Mouse (Mus musculus): ENCODE measurements at regions not wholly inside any gene's neighbourhood (a gene's known extent, or its start where the extent isn't known, plus 50 kb on each side); places are given as distances from the start of the nearest gene placed in this dataset.

DNA sequence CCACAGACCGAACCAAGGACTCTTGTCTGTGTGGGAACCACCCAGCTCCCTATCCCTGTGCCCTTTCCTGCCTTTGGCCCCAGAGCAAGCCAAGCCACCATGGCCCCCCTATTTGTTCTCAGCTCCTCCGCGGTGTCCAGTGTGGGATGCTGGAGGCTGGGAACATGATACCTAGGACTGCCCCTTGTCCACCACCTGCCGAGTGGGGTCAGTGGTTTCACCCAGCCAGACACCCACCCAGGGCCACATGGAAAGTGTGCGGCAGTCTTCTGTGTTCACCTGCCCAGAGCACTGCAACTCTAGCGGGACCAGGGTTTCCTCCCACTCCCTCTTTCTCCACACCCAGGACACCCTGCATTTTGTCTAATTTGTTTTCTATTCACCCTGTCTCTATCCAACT is 765.6 kb upstream of the Tpm3-rs7 start:
- H3K27ac ChIP-seq (ENCODE audit: control insufficient read depth, low read depth, low read length): no peak overlapping the region
- no peak for DNase-seq (ENCODE audit: low read depth, low spot score)
- TF ChIP-seq ETS1 (IDR thresholded peaks at IDR 0.05; ENCODE audit: low read depth, low read length) (no peak), TBP (IDR thresholded peaks at IDR 0.05; ENCODE audit: low read depth, low read length) (no peak), MEF2A (IDR thresholded peaks at IDR 0.05; ENCODE audit: extremely low read depth, insufficient replicate concordance, low read depth, low read length, poor library complexity, severe bottlenecking) (no peak), MXI1 (IDR thresholded peaks at IDR 0.05; ENCODE audit: low read depth, low read length) (no peak), BHLHE40 (IDR thresholded peaks at IDR 0.05; ENCODE audit: borderline replicate concordance, low read depth, low read length) (no peak), ZKSCAN1 (IDR thresholded peaks at IDR 0.05; ENCODE audit: low read depth, low read length) (no peak), ZC3H11A (IDR thresholded peaks at IDR 0.05; ENCODE audit: low read depth, low read length) (no peak), TCF12 (IDR thresholded peaks at IDR 0.05; ENCODE audit: low read depth, low read length) (no peak), EP300 (IDR thresholded peaks at IDR 0.05; ENCODE audit: low read depth in 1 of 2, low read length in 2 of 2) (no peak), TAL1 (IDR thresholded peaks at IDR 0.05; ENCODE audit: low read length) (no peak), RAD21 (IDR thresholded peaks at IDR 0.05; ENCODE audit: low read depth, low read length) (no peak), ELF1 (IDR thresholded peaks at IDR 0.05; ENCODE audit: low read depth, low read length) (no peak)
- no peak overlapping the region for H3K4me3 ChIP-seq (ENCODE audit: control insufficient read depth in 1 of 2, insufficient read depth in 1 of 2, low read depth in 2 of 2, low read length in 2 of 2)
- H3K4me1 ChIP-seq (ENCODE audit: control insufficient read depth in 1 of 2, insufficient read depth in 2 of 2, low read length in 2 of 2): no peaks in the 10 kb centered on the region
- no peaks in the 10 kb centered on the region for H3K79me2 ChIP-seq (ENCODE audit: control insufficient read depth, insufficient read depth, low read length, poor library complexity)
- no peaks in the 10 kb centered on the region for H3K36me3 ChIP-seq (ENCODE audit: control insufficient read depth in 1 of 2, insufficient read depth in 2 of 2, low read length in 2 of 2)
- no peak overlapping the region for H3K9ac ChIP-seq (ENCODE audit: control insufficient read depth, low read depth, low read length, poor library complexity, severe bottlenecking)
- H3K27me3 ChIP-seq (ENCODE audit: control insufficient read depth in 1 of 2, insufficient read depth in 2 of 2, low read length in 2 of 2): no peaks in the 10 kb centered on the region
- no peaks in the 10 kb centered on the region for H3K9me3 ChIP-seq (replicated peaks; ENCODE audit: insufficient read depth, low read length)

DNA sequence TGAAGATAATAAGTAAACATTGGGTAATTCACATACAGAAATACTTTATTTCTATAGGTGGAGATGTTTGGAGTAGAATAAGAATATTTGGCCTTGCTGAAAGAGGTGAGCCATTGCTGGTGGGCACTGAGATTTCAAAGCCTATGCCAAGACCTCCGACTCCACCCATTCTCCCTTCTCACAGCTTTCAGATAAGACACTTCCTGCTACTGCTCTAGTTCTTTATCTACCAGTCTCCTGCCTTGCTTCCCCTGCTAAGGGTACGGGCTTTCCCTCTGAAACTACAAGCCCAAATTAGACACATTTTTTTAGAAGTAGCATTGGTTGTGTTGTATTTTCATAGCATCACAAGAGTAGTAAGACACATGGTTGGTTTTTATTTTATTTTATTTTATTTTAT is 752.2 kb upstream of the Tpm3-rs7 start:
- Histone ChIP-seq H3K9ac (ENCODE audit: control insufficient read depth, low read depth, low read length, poor library complexity, severe bottlenecking) (no peak overlapping the region), H3K79me2 (ENCODE audit: control insufficient read depth, insufficient read depth, low read length, poor library complexity) (no peaks in the 10 kb centered on the region), H3K4me3 (ENCODE audit: control insufficient read depth in 1 of 2, insufficient read depth in 1 of 2, low read depth in 2 of 2, low read length in 2 of 2) (no peak overlapping the region), H3K36me3 (ENCODE audit: control insufficient read depth in 1 of 2, insufficient read depth in 2 of 2, low read length in 2 of 2) (peaks cover 0 to 2% of the 10 kb centered on the region in 2 experiments; a peak in 2 of 4 replicates), H3K9me3 (replicated peaks; ENCODE audit: insufficient read depth, low read length) (no peaks in the 10 kb centered on the region), H3K4me1 (ENCODE audit: control insufficient read depth in 1 of 2, insufficient read depth in 2 of 2, low read length in 2 of 2) (peaks cover 0 to 4% of the 10 kb centered on the region in 2 experiments; a peak in 1 of 4 replicates), H3K27me3 (ENCODE audit: control insufficient read depth in 1 of 2, insufficient read depth in 2 of 2, low read length in 2 of 2) (no peaks in the 10 kb centered on the region), H3K27ac (ENCODE audit: control insufficient read depth, low read depth, low read length) (no peak overlapping the region)
- DNase-seq (ENCODE audit: low read depth, low spot score): peak; percentile 59
- TF ChIP-seq MYC (IDR thresholded peaks at IDR 0.05; ENCODE audit: low read depth, low read length): no peak
- TF ChIP-seq USF1 (IDR thresholded peaks at IDR 0.05; ENCODE audit: low read depth, low read length): no peak
- TF ChIP-seq ZC3H11A (IDR thresholded peaks at IDR 0.05; ENCODE audit: low read depth, low read length): no peak
- 0 out of 2 replicates have a peak, but pooled peaks have one; percentile 48 for TF ChIP-seq ZNF384 (IDR thresholded peaks at IDR 0.05; ENCODE audit: low read depth, low read length)
- peak; percentile 38; the same call in 1 of the 2 replicates for TF ChIP-seq MXI1 (IDR thresholded peaks at IDR 0.05; ENCODE audit: low read depth, low read length)
- no peak for TF ChIP-seq CHD2 (IDR thresholded peaks at IDR 0.05; ENCODE audit: low read length)
- TF ChIP-seq POLR2AphosphoS2 (IDR thresholded peaks at IDR 0.05; ENCODE audit: low read length): no peak
- TF ChIP-seq E2F4 (IDR thresholded peaks at IDR 0.05; ENCODE audit: borderline replicate concordance, low read depth, low read length): no peak
- TF ChIP-seq SIN3A (IDR thresholded peaks at IDR 0.05; ENCODE audit: low read length): no peak
- no peak for TF ChIP-seq NRF1 (IDR thresholded peaks at IDR 0.05; ENCODE audit: insufficient read depth, low read depth, low read length, poor library complexity, severe bottlenecking)
- peak; percentile 50; the same call in 1 of the 2 replicates for TF ChIP-seq ELF1 (IDR thresholded peaks at IDR 0.05; ENCODE audit: low read depth, low read length)
- no peak for TF ChIP-seq HCFC1 (IDR thresholded peaks at IDR 0.05; ENCODE audit: low read depth, low read length)
- TF ChIP-seq JUND (IDR thresholded peaks at IDR 0.05; ENCODE audit: low read depth, low read length): no peak
- no peak for TF ChIP-seq MYB (IDR thresholded peaks at IDR 0.05; ENCODE audit: low read depth, low read length)
- TF ChIP-seq CTCF (IDR thresholded peaks at IDR 0.05 in 2 of 3, conservative IDR thresholded peaks at IDR 0.05 in 1 of 3; ENCODE audit: control insufficient read depth in 1 of 3, insufficient read depth in 1 of 3, low read depth in 2 of 3, low read length in 3 of 3, poor library complexity in 1 of 3, severe bottlenecking in 1 of 3): no peak
- peak; percentile 51; the same call in 1 of the 2 replicates for TF ChIP-seq TCF12 (IDR thresholded peaks at IDR 0.05; ENCODE audit: low read depth, low read length)
- no peak for TF ChIP-seq MAFK (IDR thresholded peaks at IDR 0.05; ENCODE audit: borderline replicate concordance, low read depth, low read length)
- peak; percentile 9; the same call in 1 of the 2 replicates for TF ChIP-seq SMC3 (IDR thresholded peaks at IDR 0.05; ENCODE audit: low read depth, low read length)
- TF ChIP-seq EP300 (IDR thresholded peaks at IDR 0.05; ENCODE audit: low read depth in 1 of 2, low read length in 2 of 2): peak; percentile 70 to 81; a peak in 3 of 4 replicates
- no peak for TF ChIP-seq KAT2A (conservative IDR thresholded peaks at IDR 0.05; ENCODE audit: low read depth, low read length)
- no peak for TF ChIP-seq TBP (IDR thresholded peaks at IDR 0.05; ENCODE audit: low read depth, low read length)
- TF ChIP-seq MAZ (IDR thresholded peaks at IDR 0.05; ENCODE audit: low read depth, low read length): 0 out of 2 replicates have a peak, but pooled peaks have one; percentile 36
- TF ChIP-seq CHD1 (IDR thresholded peaks at IDR 0.05; ENCODE audit: low read depth, low read length): no peak
- TF ChIP-seq ETS1 (IDR thresholded peaks at IDR 0.05; ENCODE audit: low read depth, low read length): peak; percentile 52; the same call in 1 of the 2 replicates
- TF ChIP-seq RAD21 (IDR thresholded peaks at IDR 0.05; ENCODE audit: low read depth, low read length): no peak
- no peak for TF ChIP-seq ZKSCAN1 (IDR thresholded peaks at IDR 0.05; ENCODE audit: low read depth, low read length)
- no peak for TF ChIP-seq TAL1 (IDR thresholded peaks at IDR 0.05; ENCODE audit: low read length)
- no peak for TF ChIP-seq MAX (IDR thresholded peaks at IDR 0.05; ENCODE audit: low read length)

All from MEL (cell line).